Mouse (Mus musculus) skeletal muscle tissue, postnatal 0 days (tissue): Measurements from ENCODE around the gene Tspo2. TPM values are rescaled to one million over a fixed set of nuclear protein-coding genes. Genes with fewer than 3 reads are reported as not detected.

Experiments
- polyA plus RNA-seq: library from polyadenylated mRNA; unstranded; fragments of >200 nt; fragmentation: Nextera tagmentation; extraction: Ambion mirVana; gene quantifications from 2 replicates; pipeline ENCODE4 v1.2.1, GENCODE M21; 2015

The Tspo2 gene
- polyA plus RNA-seq = 0.62 TPM in 1 of 2 replicates, not detected in the other

GRCm38 (mm10) chr17:48451353-48451675 is at the start of gene Tspo2:
Gene Tspo2, minus strand, starts transcription at chr17:48451522.

GRCm38 (mm10) chr17:48454688-48455087 is 3.4 kb upstream of the Tspo2 start, which contains the start of gene Unc5cl:
Gene Unc5cl, plus strand, starts transcription at chr17:48454901.

GRCm38 (mm10) chr17:48432158-48432980 is 19.0 kb downstream of the Tspo2 start, which contains the start of gene Apobec2:
Gene Apobec2, minus strand, starts transcription at chr17:48432930.

GRCm38 (mm10) chr17:48409380-48410298 is 41.7 kb downstream of the Tspo2 start, which contains the start of the genes Nfya and Oard1:
Gene Nfya, minus strand, starts transcription at chr17:48409906.
Gene Oard1, plus strand, starts transcription at chr17:48410014.

Other genes with a start within 250 kb of the Tspo2 start
- not detected in 2 replicates for gene Trem1, start 218.8 kb downstream of the Tspo2 start, polyA plus RNA-seq
- 0.14 TPM in 1 of 2 replicates, not detected in the other for gene Trem3, start 203.7 kb downstream of the Tspo2 start, polyA plus RNA-seq
- 0.10 TPM in 1 of 2 replicates, not detected in the other for gene Treml4, start 187.2 kb downstream of the Tspo2 start, polyA plus RNA-seq
- gene Treml2, start 152.0 kb downstream of the Tspo2 start, polyA plus RNA-seq = 0.04 TPM in 1 of 2 replicates, not detected in the other
- gene B430306N03Rik, start 135.4 kb downstream of the Tspo2 start, polyA plus RNA-seq = 0.12 and 0.33 TPM in 2 replicates
- gene Trem2, start 105.1 kb downstream of the Tspo2 start, polyA plus RNA-seq = 3.1 and 4.4 TPM in 2 replicates
- gene Treml1, start 91.6 kb downstream of the Tspo2 start, polyA plus RNA-seq = 0.13 and 0.27 TPM in 2 replicates
- gene Nfya, start 41.6 kb downstream of the Tspo2 start, polyA plus RNA-seq = 3.4 TPM in 2 replicates
- 21.5 and 24.7 TPM in 2 replicates for gene Oard1, start 41.5 kb downstream of the Tspo2 start, polyA plus RNA-seq
- 673 and 703 TPM in 2 replicates for gene Apobec2, start 18.6 kb downstream of the Tspo2 start, polyA plus RNA-seq
- gene Unc5cl, start 3.4 kb upstream of the Tspo2 start, polyA plus RNA-seq = 0.13 TPM in 1 of 2 replicates, not detected in the other